Mouse (Mus musculus) left cerebral cortex, adult 2 months (tissue): ENCODE results near the gene Slc38a9. TPM values are rescaled to one million over a fixed set of nuclear protein-coding genes. Genes with fewer than 3 reads are reported as not detected.
"Not testable (repeated sequence)": the region's sequence is repeated elsewhere in the genome, so short reads cannot be mapped to it uniquely, and the experiment has no call there.

Source experiments
- DNase-seq, 2 experiments: peaks; one replicate each; pipeline ENCODE4 v3.0.0; 2021 to 2022; ENCODE audit warnings: low spot score in 2 of 2, mixed read lengths in 1 of 2; ENCODE audit errors: extremely low spot score in 1 of 2
- H3K27ac ChIP-seq: fragments of 200-600 bp; 2 replicates; pipeline ENCODE4 v1.8.1; 2022
- H3K4me3 ChIP-seq: fragments of 200-600 bp; 2 replicates; pipeline ENCODE4 v1.8.1; 2022
- CTCF ChIP-seq: fragments of 200-600 bp; IDR thresholded peaks from 2 replicates; pipeline ENCODE4 v1.8.1; 2022; ENCODE audit warnings: antibody characterized with exemption, mild to moderate bottlenecking, moderate library complexity
- intact Hi-C: fragments of 180-260 bp; cut with DNase I; formaldehyde crosslinking; loops from one replicate; pipeline ENCODE4 v1.15.1; 2025
- total RNA-seq, 2 experiments: library from RNA; stranded (reverse); gene quantifications; 2 replicates each; pipeline ENCODE4 v1.2.3; 2021

Slc38a9 gene
- total RNA-seq, 2 experiments from 2014 or later, result 20.6 to 25.2 TPM

GRCm38 (mm10) chr13:112686155-112686554, 25.6 kb downstream of the Slc38a9 start:
- DNase-seq, result no peak
- no peak overlapping the region for H3K4me3 ChIP-seq
- intact Hi-C loops, result no loop called here
- no peak overlapping the region for H3K27ac ChIP-seq
- TF ChIP-seq CTCF, result no peak

- TF ChIP-seq CTCF, result no peak
- intact Hi-C loops, result no loop called here
- DNase-seq, result no peak
- Histone ChIP-seq H3K4me3 (no peak overlapping the region), H3K27ac (no peak overlapping the region)
Measured at GRCm38 (mm10) chr13:112692870-112693553, 32.5 kb downstream of the Slc38a9 start.

- TF ChIP-seq CTCF, result no peak
- no peak for DNase-seq
- Histone ChIP-seq H3K4me3 (no peak overlapping the region), H3K27ac (no peak overlapping the region)
- intact Hi-C loops, result no loop called here
Measured at GRCm38 (mm10) chr13:112695526-112696240, 35.1 kb downstream of the Slc38a9 start.

GRCm38 (mm10) chr13:112701256-112701655, 40.7 kb downstream of the Slc38a9 start:
- intact Hi-C loops, result no loop called here
- DNase-seq, result no peak
- no peak for TF ChIP-seq CTCF

GRCm38 (mm10) chr13:112706351-112706750, 45.8 kb downstream of the Slc38a9 start:
- no peak for DNase-seq
- no peak for TF ChIP-seq CTCF
- Histone ChIP-seq H3K4me3 (no peak overlapping the region), H3K27ac (no peak overlapping the region)
- intact Hi-C loops, result no loop called here

More at GRCm38 (mm10) chr13:112701256-112701655, 40.7 kb downstream of the Slc38a9 start:
- Histone ChIP-seq H3K4me3 (no peak overlapping the region), H3K27ac (no peak overlapping the region)

GRCm38 (mm10) chr13:112720078-112720736, 59.7 kb downstream of the Slc38a9 start:
- TF ChIP-seq CTCF, result no peak
- H3K4me3 ChIP-seq, result no peak overlapping the region
- H3K27ac ChIP-seq, result no peak overlapping the region
- intact Hi-C loops, result no loop called here
- DNase-seq, result no peak

- peak in 1 of 2 experiments; percentile 25 for DNase-seq
- peak overlapping the region; percentile 37 for H3K27ac ChIP-seq
- TF ChIP-seq CTCF, result no peak
- intact Hi-C loops, result no loop called here
- no peak overlapping the region for H3K4me3 ChIP-seq
Measured at GRCm38 (mm10) chr13:112721946-112722729, 61.6 kb downstream of the Slc38a9 start.

- intact Hi-C loops, DNase-seq, H3K27ac ChIP-seq, H3K4me3 ChIP-seq: not testable (repeated sequence)
Measured at GRCm38 (mm10) chr13:112724260-112724659, 63.7 kb downstream of the Slc38a9 start.

GRCm38 (mm10) chr13:112726002-112726401, 65.5 kb downstream of the Slc38a9 start:
- TF ChIP-seq CTCF, result no peak
- Histone ChIP-seq H3K27ac (no peak overlapping the region), H3K4me3 (no peak overlapping the region)
- DNase-seq, result no peak
- intact Hi-C loops, result no loop called here

GRCm38 (mm10) chr13:112733311-112733710, 72.8 kb downstream of the Slc38a9 start:
- no peak for TF ChIP-seq CTCF

GRCm38 (mm10) chr13:112734906-112735713, 74.6 kb downstream of the Slc38a9 start:
- Histone ChIP-seq H3K4me3 (no peak overlapping the region), H3K27ac (no peak overlapping the region)
- no peak for TF ChIP-seq CTCF
- intact Hi-C loops, result no loop called here
- no peak for DNase-seq

More at GRCm38 (mm10) chr13:112733311-112733710, 72.8 kb downstream of the Slc38a9 start:
- no peak for DNase-seq
- H3K4me3 ChIP-seq, result no peak overlapping the region
- H3K27ac ChIP-seq, result no peak overlapping the region
- intact Hi-C loops, result no loop called here
